Comparison of ENCODE assay signal across 15 mouse cellular contexts in genomic region chr7:37020078-37020477, GRCm38 (mm10).
A peak's percentile ranks its signal among the peaks of the same experiment; 100 is the strongest.
DNase-seq lines count a peak whose midpoint lies in the region; ATAC-seq and TF ChIP-seq lines count a peak whose summit lies in the region.
"Had no signal": no experiment of that assay in that cellular context is flagged by ENCODE, and none has a peak within 500 bp of the region (broad histone marks: within the 10 kb centered on the region; RNA-seq: fewer than 3 reads in every experiment).

No protein-coding gene starts in this region.

- H3K9me3 ChIP-seq in hindbrain, postnatal 0 days (ENCODE audit: low read length), result no peaks in the 10 kb centered on the region
- no peaks in the 10 kb centered on the region for H3K9me3 ChIP-seq in hindbrain, embryonic 16.5 days (ENCODE audit: control insufficient read depth, low read length)
- no peaks in the 10 kb centered on the region for H3K9me3 ChIP-seq in liver, embryonic 12.5 days (replicated peaks)
- H3K9me3 ChIP-seq: intestine, embryonic 15.5 days; limb, embryonic 12.5 days; midbrain, embryonic 13.5 days had no signal

- no peak overlapping the region for H3K9ac ChIP-seq in hindbrain, postnatal 0 days (replicated peaks; ENCODE audit: low read length)
- no peak overlapping the region for H3K9ac ChIP-seq in hindbrain, embryonic 16.5 days (ENCODE audit: low read depth, low read length)
- no peak overlapping the region for H3K9ac ChIP-seq in liver, embryonic 12.5 days
- H3K9ac ChIP-seq: intestine, embryonic 15.5 days; limb, embryonic 12.5 days; midbrain, embryonic 13.5 days had no signal

- no peak for ATAC-seq in hindbrain, postnatal 0 days
- no peak for ATAC-seq in hindbrain, embryonic 16.5 days
- 0 out of 2 replicates have a peak, but pooled peaks have one; percentile 44 for ATAC-seq in liver, embryonic 12.5 days
- ATAC-seq: activated CD4-positive, CD25-positive, alpha-beta regulatory T cell, adult 4 months; intestine, embryonic 15.5 days; midbrain, embryonic 13.5 days had no signal

- no peaks in the 10 kb centered on the region for H3K4me1 ChIP-seq in hindbrain, postnatal 0 days (ENCODE audit: insufficient read depth, low read length)
- no peaks in the 10 kb centered on the region for H3K4me1 ChIP-seq in hindbrain, embryonic 16.5 days (ENCODE audit: control insufficient read depth, insufficient read depth, low read depth, low read length)
- H3K4me1 ChIP-seq in spleen, adult 2 months (ENCODE audit: control insufficient read depth, insufficient read depth, insufficient read length), result no peaks in the 10 kb centered on the region
- H3K4me1 ChIP-seq in liver, embryonic 12.5 days, result no peaks in the 10 kb centered on the region
- H3K4me1 ChIP-seq: intestine, embryonic 15.5 days; midbrain, embryonic 13.5 days had no signal

- no peak for TF ChIP-seq CTCF in hindbrain, postnatal 0 days (IDR thresholded peaks at IDR 0.05; ENCODE audit: low read depth)
- no peak for TF ChIP-seq CTCF in spleen, adult 2 months (IDR thresholded peaks at IDR 0.05; ENCODE audit: extremely low read depth, insufficient read depth, insufficient read length, insufficient replicate concordance)

- TF ChIP-seq POLR2A in spleen, adult 2 months (IDR thresholded peaks at IDR 0.05; ENCODE audit: low read depth, low read length), result no peak

- WGBS in hindbrain, postnatal 0 days, result 52% methylated on average over 3 of the region's 3 CpGs
- WGBS in hindbrain, embryonic 16.5 days, result 54% methylated on average over 3 of the region's 3 CpGs
- WGBS in spleen, adult 2 months, result 31% methylated on average over 3 of the region's 3 CpGs
- whole genome bisulfite sequencing in liver, embryonic 12.5 days (ENCODE audit: insufficient replicate concordance), result 34% methylated on average over 3 of the region's 3 CpGs

- no peak overlapping the region for H3K4me2 ChIP-seq in hindbrain, postnatal 0 days (ENCODE audit: low read depth, low read length)
- no peak overlapping the region for H3K4me2 ChIP-seq in hindbrain, embryonic 16.5 days (ENCODE audit: low read length)
- no peak overlapping the region for H3K4me2 ChIP-seq in liver, embryonic 12.5 days
- H3K4me2 ChIP-seq: intestine, embryonic 15.5 days; limb, embryonic 12.5 days; midbrain, embryonic 13.5 days had no signal

- H3K27ac ChIP-seq in hindbrain, postnatal 0 days, result no peak overlapping the region
- H3K27ac ChIP-seq in hindbrain, embryonic 16.5 days (ENCODE audit: low read depth, low read length), result no peak overlapping the region
- H3K27ac ChIP-seq in spleen, adult 2 months (ENCODE audit: insufficient read depth, low read length), result peak overlapping the region; percentile 42; the same call in 1 of the 2 replicates
- H3K27ac ChIP-seq in liver, embryonic 12.5 days, result no peak overlapping the region
- H3K27ac ChIP-seq: intestine, embryonic 15.5 days; limb, embryonic 12.5 days; midbrain, embryonic 13.5 days had no signal

- no peak overlapping the region for H3K4me3 ChIP-seq in hindbrain, postnatal 0 days (ENCODE audit: low read length)
- H3K4me3 ChIP-seq in hindbrain, embryonic 16.5 days (ENCODE audit: low read length), result no peak overlapping the region
- no peak overlapping the region for H3K4me3 ChIP-seq in spleen, adult 2 months (ENCODE audit: extremely low read depth, insufficient read depth, insufficient read length)
- H3K4me3 ChIP-seq in liver, embryonic 12.5 days, result no peak overlapping the region
- H3K4me3 ChIP-seq: intestine, embryonic 15.5 days; limb, embryonic 12.5 days; midbrain, embryonic 13.5 days had no signal

- no peaks in the 10 kb centered on the region for H3K27me3 ChIP-seq in hindbrain, postnatal 0 days (ENCODE audit: insufficient read depth, low read length)
- H3K27me3 ChIP-seq in hindbrain, embryonic 16.5 days (replicated peaks; ENCODE audit: control insufficient read depth, insufficient read depth, low read length), result no peaks in the 10 kb centered on the region
- no peaks in the 10 kb centered on the region for H3K27me3 ChIP-seq in spleen, adult 2 months (ENCODE audit: control insufficient read depth, insufficient read depth, low read length)
- H3K27me3 ChIP-seq in liver, embryonic 12.5 days (replicated peaks), result no peaks in the 10 kb centered on the region
- H3K27me3 ChIP-seq: intestine, embryonic 15.5 days; limb, embryonic 12.5 days; midbrain, embryonic 13.5 days had no signal

- no peaks in the 10 kb centered on the region for H3K36me3 ChIP-seq in hindbrain, postnatal 0 days (ENCODE audit: insufficient read depth, low read length)
- H3K36me3 ChIP-seq in hindbrain, embryonic 16.5 days (ENCODE audit: control insufficient read depth, insufficient read depth, low read length), result no peaks in the 10 kb centered on the region
- no peaks in the 10 kb centered on the region for H3K36me3 ChIP-seq in spleen, adult 2 months (ENCODE audit: control insufficient read depth, insufficient read depth, low read length)
- H3K36me3 ChIP-seq in liver, embryonic 12.5 days, result no peaks in the 10 kb centered on the region
- H3K36me3 ChIP-seq: intestine, embryonic 15.5 days; limb, embryonic 12.5 days; midbrain, embryonic 13.5 days had no signal

- DNase-seq in hindbrain, postnatal 0 days (ENCODE audit: low spot score), result peak; percentile 23
- DNase-seq in spleen, adult 2 months (ENCODE audit: low read depth in 1 of 2, low spot score in 2 of 2), result no peak
- DNase-seq in spleen, postnatal 36 days (ENCODE audit: low spot score in 2 of 2), result no peak
- no peak for DNase-seq in gastrocnemius, postnatal 25 days
- DNase-seq in thymus, postnatal 36 days, result no peak
- DNase-seq: heart, adult 18-20 months; lung, postnatal 10 days; right cerebral cortex, postnatal 4 days; thymus, postnatal 4 days had no signal
